Mouse (Mus musculus) kidney, postnatal 4 days (tissue): ENCODE data around the gene Tmem51.

Experiments
- DNase-seq, 2 experiments: peaks; one replicate each; pipeline ENCODE4 v3.0.0; 2021; ENCODE audit warnings: mixed read lengths in 2 of 2

Tmem51 gene

DNA sequence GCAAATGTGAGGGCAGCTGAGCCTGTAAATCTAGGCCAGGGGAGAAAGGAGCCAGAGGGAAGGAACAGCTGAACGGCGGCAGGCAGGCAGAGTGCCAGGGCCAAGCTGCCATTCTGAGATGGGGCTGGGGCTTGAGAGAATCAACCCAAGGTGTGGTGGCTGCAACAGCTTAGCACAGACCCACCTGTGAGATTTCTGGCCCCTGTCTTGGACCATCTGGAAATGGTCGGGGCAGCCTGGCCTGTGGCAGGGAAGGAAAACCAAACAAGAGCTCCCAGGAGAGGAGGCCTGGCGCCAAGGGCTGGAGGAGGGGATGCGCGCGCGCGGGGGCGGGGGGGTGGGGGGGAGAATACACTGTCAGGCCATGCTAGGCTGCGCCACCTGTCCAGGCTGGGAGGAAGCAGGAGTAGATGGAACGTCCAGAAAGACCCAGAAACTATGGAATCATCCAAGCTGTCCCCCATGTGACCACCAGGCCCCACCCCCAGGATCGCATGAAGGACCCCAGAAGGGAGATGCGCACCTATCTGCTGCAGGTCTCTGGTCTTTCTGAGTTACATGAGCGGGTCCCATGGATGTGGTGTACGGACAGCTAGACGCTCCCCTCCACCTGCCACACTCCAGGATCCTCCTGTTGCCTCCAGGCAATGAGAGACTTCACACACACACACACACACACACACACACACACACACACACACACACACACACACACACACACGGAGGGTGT lies 3.0 kb downstream of the Tmem51 start:
- DNase-seq = peak; percentile 41 to 64

GRCm38 (mm10) chr4:142080487-142080767 lies 3.7 kb downstream of the Tmem51 start:
- DNase-seq = no peak

GRCm38 (mm10) chr4:142079629-142080486 lies 4.2 kb downstream of the Tmem51 start:
- DNase-seq = no peak

DNA sequence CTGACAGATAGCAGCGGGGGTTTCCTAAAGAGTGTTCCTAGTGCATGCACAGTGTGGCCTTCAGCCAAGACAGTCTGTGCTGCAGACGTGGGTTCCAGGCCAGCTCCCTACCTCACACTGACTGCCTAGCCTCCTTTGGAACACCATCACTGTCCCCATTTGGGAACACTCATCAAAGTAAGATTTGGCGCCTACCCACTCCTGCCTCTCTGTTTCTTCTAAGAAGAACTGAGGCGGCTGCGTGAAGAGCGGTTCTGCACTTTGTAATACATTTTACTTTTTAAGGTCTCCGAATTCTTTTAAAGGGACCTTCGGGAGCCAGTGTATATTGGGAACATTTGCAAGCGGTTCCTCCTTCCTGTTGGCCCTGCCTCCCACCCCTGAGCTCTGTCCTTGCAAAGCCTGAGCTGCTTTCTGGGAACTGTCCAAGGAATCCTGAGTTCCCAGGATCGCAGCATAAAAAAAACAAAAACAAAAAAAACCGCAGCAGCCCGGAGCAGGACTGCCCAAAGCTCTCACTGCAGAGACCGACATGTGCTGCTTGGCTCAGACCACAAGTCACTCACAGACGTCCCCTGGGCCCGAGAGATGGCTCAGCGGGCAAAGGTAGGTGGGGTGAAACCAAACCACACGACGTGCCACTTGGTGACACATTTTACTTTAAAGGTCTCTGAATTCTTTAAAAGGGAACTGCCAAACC lies 6.4 kb downstream of the Tmem51 start:
- DNase-seq = peak; percentile 54 to 67

GRCm38 (mm10) chr4:142076883-142077282 lies 7.2 kb downstream of the Tmem51 start:
- DNase-seq = no peak

DNA sequence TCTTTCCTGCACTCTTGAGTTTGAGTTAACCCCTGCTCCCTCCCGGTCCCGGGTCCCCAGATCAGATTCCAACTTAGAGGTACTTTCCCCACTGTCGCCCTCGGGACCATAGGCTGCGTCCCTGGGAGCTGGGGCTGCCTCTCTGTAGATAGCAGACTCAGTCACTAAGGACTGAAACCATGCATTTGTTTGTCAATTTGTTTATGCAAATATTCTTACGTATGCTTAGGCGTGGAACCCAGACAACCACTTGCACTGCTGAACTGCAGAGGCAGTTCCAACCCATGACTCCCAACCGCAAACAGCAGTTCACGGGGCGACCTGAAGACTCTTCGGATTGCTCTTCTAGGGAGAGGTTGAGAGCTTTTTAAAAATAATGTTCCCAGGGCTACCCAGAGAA lies 8.2 kb downstream of the Tmem51 start:
- no peak for DNase-seq

DNA sequence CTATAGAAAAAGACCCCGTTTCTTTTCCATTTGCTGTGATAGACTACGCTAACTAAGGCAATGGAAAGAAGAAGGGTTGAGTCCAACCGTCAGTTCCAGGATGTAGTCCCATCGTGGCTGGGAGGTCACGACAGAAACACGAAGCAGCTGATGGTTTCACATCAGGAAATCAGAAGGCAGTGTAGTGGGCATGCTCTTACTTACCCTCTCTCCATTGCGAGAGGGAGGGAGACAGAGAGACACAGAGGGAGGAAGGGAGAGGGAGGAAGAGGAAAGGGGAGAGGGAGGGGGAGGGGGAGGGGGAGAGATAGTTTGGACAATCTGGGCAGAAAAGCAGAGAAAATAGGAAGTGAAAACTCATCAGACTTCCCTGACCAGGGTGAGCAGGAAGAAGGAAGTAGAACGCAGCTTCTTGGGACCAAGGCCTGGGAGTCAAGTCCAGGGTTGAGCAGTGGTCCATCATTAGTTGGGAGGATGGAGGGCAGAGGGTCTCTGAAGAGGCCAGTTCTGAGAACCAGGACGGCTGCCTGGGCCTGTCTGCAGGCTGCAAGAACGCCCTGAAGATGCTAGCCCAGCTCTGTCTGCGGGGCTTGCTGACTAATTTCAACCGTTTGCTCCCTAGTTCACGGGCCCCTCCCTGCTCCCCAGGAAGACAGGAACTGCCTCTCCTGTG lies 9.9 kb downstream of the Tmem51 start:
- DNase-seq = no peak

GRCm38 (mm10) chr4:142071243-142071991 lies 12.7 kb downstream of the Tmem51 start:
- no peak for DNase-seq

DNA sequence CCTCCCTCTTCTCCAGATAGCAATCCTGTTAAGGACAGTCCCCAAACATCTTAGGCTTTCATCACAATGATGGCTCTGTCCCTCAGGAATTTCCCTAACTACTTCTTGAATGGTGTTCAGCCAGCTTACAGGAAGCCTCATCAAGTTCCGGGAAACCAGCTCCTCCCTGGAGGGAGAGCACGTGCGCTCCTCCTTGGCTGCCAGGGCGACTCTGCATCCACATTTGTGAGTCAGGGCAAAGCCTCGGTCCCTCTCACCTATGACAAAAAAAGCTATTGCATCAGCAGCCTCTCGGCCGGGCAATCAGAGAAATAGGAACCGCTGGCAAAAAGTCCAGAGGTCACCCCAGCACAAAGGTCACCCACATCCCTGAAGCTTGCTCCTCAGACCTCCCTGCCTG lies 13.3 kb downstream of the Tmem51 start:
- peak in 1 of 2 experiments; percentile 56 for DNase-seq

- DNase-seq = no peak
These were observed 14.9 kb downstream of the Tmem51 start for GRCm38 (mm10) chr4:142068899-142069812.

DNA sequence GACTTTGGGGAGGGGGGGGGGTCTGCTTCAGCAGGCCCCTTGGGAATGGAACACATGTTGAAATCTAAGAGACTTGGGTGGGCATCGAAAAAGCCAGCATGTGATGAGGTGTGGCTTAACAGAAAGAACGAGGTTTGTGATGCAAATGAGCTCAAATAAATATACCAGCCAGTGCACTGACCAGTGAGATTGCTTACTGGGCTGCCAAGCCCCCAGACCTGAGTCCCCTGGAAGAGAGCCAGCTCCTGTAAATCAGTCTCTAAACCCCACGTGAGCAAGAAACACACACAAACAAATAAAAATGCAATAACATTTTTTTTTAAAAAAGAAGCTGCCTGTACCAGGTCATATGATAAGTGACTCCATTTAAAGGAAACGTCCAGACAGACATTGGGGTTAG lies 17.5 kb downstream of the Tmem51 start:
- DNase-seq = peak in 1 of 2 experiments; percentile 45

DNA sequence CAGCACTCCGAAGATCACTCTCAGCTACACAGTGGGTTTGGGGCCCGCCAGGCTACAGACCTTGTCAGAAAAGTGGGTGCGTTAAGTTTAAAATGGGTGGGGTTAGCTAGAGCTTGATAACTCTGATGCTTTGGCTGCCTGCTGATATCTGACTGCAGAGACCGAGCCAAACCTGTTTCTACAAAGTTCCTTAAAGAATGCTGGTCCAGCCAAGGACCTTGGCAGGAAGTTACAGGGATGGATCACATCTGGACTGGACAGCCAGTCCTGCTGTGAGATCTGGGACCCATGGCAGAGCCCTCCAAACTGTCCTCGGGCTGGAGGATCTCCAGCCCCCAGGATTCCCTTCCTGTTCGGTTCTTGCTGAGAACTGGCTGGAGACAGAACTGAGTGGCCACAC lies 18.3 kb downstream of the Tmem51 start:
- DNase-seq = peak in 1 of 2 experiments; percentile 58

DNA sequence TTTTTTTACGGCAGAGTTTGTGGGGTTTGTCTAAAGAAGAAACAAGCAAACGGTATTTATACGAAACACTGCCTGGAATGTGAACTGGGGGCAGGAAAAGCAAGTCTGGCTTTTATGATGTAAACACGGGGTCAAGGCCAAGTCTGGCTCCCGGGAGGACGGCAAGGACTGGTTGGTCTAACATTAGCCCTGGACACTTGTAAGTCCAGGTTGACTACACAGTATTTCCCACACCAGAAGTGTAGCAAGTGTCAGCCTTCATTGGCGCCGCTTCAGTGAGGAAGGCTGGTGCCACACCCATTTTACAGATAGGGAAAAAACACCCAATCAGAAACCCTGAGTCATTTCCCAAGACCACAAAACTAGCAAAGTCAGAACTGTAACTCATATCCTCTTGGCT lies 18.8 kb downstream of the Tmem51 start:
- peak in 1 of 2 experiments; percentile 55 for DNase-seq

- DNase-seq = no peak
These were observed 19.4 kb downstream of the Tmem51 start for GRCm38 (mm10) chr4:142064582-142065228.

GRCm38 (mm10) chr4:142063057-142063534 lies 21.0 kb downstream of the Tmem51 start:
- no peak for DNase-seq

DNA sequence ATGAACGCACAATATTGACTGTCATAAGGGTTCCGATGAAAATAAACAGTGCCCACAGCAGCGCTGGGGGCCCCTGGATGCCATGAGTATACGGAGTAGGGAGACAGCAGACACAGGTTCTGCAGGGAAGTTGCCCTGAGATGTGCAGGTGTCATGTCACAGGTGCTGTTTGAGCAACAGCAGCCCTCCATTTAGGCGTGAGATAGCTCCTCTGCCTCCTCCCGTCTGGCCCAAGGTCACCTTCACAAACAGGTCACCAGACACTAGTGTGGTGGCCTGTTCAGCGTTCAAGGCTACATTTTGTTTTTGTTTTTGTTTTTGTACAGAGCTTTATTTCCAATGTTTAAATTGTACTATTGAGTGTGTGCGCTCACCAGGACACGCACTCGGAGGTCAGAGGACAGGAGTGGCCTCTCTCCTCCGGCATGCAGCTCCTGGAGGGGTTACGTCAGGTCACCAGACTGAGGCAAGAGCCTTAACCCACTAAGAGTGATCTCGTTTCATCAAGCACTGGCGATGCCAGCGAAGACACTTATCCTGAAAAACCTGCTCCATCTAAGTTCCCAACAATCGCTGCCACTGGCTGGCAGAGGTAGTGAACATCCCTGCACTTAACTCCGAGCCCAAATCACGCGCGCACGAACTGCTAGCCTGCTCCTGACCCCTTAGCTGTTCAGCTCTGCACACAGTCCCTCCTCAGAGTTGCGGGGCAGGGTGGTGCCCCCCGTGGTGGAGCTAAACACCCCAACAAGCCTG lies 22.4 kb downstream of the Tmem51 start:
- DNase-seq = no peak

DNA sequence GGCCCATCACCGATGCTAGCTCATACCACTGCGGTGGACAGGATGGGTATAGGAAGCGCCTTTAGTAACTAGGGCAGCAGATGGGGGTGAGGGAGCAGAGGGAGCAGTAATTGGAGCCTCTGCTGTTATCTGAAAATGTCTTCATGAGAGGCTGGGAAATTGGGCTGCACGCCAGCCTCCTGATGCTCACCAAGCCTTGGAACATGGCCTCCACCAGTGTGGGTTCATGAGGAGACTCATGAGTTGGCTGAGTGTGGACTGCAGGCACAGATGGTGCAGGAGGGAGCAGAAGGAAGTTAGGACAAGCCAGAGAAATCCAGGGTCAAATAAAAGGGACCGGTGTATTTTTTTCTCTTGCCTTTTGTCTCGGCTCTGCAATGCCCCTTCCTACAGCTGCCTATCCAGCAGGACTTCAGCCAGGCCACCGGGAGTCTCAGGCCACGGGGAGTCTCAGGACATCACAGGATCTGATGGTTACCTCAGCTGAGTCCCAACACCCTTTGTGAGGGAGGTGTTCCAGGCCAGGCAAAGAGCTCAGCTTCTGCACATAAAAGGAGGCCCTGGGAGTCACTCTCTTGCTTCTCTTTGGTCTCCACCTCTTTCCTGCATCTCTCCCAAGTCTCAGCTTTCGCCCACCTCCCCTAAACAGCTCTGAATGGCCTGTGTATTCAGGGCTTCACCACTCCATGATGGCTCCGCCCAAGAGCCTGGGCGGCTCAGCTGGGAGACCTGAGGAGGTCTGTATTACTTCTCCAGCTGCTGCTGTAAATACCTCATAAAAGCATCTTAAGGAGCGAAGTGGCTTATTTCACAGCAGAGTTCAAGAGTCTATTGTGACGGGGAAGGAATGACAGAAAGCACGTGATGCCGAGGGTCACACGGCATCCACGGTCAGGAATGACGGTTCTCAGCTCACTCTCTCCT lies 23.4 kb downstream of the Tmem51 start:
- peak in 1 of 2 experiments; percentile 48 for DNase-seq

- DNase-seq = no peak
These were observed 24.3 kb downstream of the Tmem51 start for GRCm38 (mm10) chr4:142059841-142060193.
